Mouse (Mus musculus): Measurements from ENCODE around the gene Frmpd1. TPM values are rescaled to one million over a fixed set of nuclear protein-coding genes. Genes with fewer than 3 reads are reported as not detected.

Frmpd1 gene
- total RNA-seq, 2 experiments from 2014 or later, result 0.54 to 0.84 TPM

DNA sequence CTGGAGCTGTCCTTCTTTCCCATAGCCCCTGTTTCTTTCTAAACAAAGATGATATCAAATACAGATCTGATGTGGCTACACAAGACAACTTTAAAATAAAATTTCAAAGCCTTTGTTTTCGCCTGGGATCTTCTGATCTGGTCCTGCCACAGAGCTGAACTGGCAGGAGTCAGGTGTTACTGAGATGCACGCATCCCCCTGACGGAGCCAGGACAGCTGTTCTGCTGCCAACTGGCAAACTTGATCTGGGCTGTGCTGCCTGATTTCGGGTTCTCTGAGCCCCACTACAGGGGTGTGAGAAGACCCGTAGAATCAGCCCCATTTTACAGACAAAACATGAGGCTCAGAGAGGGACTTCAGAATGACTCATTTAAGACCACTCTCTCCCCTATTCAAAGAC lies 45.6 kb downstream of the Frmpd1 start:
- no peak for DNase-seq
- intact Hi-C loops (cut with DNase I), result no loop called here

DNA sequence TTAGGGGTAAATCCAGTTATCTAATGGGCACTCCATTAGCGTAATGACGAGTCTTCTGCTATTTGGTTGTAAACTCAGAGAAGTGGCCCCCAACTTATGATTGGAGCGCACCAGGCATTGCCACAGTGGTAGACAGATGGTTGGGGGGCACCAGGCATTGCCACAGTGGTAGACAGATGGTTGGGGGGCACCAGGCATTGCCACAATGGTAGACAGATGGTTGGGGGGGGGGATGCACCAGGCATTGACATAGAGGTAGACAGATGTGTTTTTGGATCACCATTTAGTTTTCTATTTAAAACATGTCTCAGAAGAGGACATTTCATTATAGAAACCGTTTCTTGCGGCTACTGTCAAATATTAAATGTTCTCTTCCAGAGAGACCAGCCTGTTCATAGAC lies 53.6 kb downstream of the Frmpd1 start:
- intact Hi-C loops (cut with DNase I), result no loop called here
- no peak for DNase-seq

DNA sequence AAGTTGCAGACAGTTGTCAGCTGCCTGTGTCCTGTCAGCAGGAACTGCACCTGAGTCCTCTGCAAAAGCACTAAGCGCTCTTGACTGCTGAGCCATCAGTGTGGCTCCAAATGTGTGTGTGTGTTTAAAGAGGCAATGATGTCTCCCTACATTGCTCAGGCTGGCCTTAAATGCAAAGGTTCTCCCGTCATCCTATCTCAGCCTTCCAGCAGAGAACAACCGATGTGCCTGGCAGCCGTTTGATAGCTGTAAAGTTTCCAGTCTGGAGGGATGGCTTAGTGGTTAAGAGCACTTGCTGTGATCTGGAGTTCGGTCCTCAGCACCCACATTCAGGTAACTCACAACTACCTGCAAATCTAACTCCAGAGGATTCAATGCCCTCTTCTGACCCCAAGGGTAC lies 56.7 kb downstream of the Frmpd1 start:
- no peak for DNase-seq
- intact Hi-C loops (cut with DNase I), result no loop called here

DNA sequence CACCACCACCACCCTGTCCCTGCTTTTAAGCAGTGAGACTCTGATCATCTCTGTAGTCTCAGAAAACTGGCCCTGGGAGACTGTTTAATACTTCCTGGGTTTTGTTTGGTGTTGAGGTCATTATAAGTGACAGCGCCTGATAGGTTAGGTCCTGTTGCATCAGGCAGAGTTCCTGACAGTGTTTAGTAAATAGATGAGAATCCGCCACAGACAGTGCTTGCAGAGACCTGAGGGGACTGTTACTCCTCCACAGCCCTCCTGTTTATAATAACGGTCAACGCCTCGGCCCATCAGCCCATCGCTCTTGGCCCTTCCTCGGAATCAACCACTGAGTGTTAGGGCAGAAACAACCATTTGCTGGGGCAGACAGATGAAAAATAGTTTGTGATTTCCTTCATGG lies 57.5 kb downstream of the Frmpd1 start:
- intact Hi-C loops (cut with DNase I), result no loop called here
- no peak for DNase-seq

DNA sequence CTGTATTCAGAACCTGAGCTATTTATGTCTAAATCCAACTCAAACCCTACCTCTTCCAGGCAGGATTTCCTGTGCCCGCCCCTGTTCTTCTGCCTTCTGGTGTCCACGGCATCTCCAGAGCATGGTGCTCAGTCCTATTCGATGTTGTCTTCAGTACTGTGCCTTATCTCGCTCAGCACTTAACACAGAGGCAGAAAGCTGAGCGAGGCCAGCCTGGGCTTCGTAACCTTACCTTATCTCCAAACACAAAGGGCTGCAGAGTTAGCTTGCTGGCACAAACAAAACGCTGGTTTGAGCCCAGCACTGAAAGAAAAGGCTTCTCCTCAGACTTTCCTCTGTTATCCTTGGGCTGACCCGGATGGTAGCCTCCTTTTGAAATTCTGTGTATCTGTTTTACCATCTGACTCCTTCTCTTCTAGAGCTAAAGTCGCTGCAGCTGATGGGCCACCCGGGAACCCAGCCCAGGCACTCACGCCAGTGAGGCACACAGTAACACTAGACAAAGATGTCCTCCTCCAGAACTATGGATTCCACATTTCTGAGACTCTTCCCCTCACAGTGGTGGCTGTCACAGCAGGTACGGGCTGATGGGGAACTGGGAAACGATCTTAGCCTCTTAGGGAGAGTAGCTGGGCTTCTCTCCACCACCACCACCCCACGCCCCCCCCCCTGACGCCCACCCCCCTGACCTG lies 58.7 kb downstream of the Frmpd1 start:
- DNase-seq, result no peak
- intact Hi-C loops (cut with DNase I), result no loop called here

DNA sequence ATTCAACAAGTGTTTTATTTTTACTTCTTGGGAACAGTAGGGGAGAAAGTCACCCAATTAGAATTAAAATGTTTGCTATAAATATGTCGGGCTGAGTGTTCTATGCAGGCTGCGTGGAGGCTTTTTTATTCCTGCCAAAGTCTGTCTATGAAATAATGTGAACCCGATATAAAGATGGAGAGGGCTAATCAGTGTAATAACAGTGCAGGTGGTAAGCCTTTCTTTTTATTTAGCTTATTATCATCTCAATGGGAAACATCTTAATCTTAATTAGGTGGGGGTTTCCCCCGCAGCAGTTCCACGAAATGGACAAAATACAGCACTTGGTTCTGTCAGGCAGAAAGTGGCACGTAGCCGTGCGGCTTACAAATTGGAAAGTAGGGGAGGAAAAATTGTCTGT lies 66.6 kb downstream of the Frmpd1 start:
- DNase-seq, result no peak
- intact Hi-C loops (cut with DNase I), result no loop called here

DNA sequence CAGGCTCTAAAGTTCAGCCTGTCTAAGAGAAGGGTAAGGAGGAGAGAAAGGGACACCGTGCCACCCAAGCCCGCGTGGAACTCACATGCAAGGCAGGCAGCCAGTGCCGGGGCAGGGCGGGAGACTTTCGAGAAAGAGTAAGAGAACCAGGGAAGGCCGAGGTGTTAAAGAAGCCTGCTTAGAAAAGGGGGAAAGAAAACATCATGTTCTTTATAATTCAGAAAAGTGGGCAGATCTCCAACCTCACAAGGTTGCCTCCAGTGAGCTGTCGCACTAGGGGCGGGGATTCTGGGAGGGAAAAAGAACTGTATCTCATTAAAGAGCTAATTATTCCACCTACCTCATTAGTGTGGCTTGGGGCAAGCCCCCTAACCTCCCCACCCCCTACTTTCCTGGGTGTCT lies 68.2 kb downstream of the Frmpd1 start:
- DNase-seq, result no peak
- intact Hi-C loops (cut with DNase I), result no loop called here

DNA sequence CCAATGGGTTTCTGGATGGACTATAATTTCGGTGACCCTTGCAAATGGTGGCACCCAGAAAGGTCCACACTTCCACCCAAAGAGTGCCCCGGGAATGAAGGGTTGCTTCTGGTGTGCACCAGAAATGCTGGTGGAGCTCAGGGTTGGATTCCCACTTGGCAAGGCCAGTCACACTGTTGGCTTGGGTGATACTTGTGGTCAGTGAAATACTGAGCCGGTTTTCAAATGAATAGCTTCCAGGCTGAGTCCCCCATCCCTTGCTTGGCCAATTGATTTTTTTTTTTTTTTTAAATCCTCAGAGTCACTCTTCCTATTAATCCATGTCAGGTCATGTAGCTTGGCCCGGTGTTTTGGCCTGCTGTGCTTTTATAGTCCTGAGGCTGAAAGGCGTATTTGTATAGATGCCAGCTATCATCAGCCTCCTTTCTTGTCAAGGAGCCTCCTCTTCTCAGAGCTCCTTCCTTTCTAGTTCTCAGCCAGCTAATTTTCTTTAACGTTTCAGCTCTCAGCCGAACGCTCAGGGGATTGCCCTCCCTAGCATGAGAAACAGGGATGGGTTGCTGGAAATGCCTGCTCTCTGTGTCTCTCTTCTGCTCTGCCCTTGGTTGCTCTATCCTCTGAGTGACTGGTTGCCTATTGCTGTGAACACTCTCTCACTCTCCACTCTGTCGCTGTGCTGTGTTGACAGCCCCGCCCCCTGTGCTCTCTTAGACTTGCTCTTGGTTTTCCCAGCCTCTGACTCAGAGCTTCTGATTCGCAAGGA lies 69.3 kb downstream of the Frmpd1 start:
- intact Hi-C loops (cut with DNase I), result no loop called here
- DNase-seq, result no peak

DNA sequence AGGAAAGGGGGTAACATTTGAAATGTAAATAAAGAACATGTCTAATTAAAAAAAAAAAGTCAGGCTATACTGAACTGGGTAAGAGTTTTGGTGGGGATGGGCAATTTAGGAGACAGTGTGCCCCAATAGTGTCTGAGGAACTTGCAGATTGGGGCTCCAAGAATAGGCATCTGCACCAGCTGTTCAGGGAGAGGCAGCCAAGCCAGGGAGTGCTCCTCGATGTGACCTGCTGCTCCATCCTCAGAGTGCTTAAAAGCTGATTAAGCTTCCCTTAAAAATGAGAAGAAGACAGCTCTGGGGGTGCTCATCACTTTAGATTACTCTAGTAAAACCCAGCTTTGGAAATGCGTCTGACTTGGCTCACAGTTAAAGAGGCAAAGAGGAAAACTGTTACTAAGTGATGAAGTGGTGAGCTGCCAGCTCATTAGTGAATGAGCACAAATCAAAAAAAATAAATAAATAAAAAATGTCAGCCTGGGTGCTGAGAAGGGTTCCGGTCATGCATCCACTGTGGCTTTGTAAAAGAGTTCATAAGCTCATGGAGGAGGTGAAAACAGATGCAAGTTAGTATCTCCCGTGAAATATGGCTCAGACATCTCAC lies 74.7 kb downstream of the Frmpd1 start:
- no peak for DNase-seq
- intact Hi-C loops (cut with DNase I), result no loop called here

DNA sequence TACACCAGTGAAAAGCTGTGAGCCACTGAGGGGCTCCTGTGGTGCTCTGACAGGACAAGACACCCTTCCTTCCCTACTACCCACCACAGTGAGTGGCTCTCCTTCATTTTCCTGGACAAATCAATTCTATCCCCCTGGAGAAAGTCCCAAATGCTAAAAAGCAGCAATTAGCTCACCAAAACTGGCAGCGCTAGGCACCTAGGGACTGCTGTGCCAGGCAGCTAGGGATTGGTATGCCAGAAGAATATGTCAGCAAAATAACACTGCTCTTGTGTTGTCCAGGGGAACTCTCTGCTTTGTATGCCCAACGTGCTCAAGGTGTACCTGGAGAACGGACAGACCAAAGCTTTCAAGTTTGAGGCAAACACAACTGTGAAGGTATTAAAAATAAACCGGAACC lies 76.9 kb downstream of the Frmpd1 start:
- intact Hi-C loops (cut with DNase I), result no loop called here
- no peak for DNase-seq

DNA sequence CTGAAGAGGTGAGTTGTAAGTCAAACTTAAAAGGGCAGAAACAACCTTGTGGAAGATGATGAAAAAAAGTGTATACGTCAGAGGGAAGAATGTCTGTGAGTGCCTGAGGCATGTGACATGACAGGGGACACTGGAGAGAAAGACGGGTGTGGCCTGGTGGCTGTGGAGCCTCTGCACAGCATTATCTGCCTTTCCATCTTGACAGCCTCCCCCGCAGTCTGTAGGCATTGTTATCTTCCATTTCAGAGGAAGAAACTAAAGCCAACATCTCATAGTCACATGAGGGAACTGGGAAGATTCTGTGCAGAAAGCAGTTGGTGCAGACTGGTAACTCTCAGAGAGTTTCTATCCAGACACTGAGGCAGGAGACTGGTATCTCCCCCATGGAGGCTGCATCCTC lies 83.2 kb downstream of the Frmpd1 start:
- intact Hi-C loops (cut with DNase I), result no loop called here
- no peak for DNase-seq

DNA sequence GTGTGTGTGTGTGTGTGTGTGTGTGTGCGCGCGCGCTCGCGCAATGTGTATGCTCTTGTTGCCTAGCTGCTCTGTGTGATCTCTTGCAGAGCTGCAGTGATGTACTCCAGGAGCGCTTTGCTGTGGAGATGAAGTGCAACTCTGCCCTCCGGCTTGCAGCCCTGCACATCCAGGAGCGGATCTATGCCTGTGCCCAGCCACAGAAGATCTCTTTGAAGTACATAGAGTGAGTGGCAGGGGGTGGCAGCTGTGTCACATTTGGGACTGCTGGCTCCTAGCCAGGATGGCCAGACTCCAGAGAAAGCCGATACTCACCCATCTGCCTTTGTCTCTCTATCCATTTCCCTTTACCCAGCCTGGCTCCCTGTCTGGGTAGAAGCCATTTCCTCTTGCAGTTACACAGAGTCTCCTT lies 86.4 kb downstream of the Frmpd1 start:
- intact Hi-C loops (cut with DNase I), result no loop called here
- DNase-seq, result peak in 1 of 2 experiments; percentile 12

DNA sequence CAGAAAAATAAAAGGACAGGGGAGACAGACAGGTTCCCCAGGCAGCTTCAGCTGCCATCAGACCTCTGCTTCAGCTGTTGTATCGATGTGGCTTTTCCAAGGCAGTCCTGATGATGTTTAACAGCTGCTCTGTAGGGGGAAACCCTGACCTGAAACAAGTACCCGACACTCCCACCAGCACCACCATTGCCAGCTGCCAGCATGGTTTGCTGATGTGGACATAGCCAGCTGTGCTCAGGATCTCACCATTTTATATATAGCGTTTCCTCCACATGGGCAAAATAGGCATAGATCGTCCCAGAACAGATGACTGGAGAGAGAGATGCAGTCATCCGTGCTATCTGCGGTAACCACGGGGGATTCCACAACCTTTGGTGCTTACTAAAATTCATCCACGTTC lies 91.1 kb downstream of the Frmpd1 start:
- no peak for DNase-seq
- intact Hi-C loops (cut with DNase I), result no loop called here

DNA sequence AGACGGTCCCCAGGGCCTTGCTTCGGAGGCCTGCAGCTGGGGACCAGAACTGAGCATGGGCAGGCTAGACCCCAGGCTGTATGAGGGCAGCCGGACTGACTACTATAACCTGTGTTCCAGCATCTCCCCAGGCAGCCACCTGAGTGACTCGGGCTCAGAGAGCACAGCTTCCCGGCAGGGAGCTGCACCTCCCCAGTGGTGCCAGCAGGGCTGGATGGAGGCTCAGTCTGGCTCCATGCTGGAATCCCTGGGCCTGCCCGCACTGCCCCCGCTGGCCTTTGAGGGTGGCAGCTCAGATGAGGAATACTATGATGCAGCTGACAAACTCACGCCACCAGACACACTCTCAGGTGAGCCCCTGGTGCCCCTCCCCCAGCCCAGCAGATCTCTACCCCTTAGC lies 94.6 kb downstream of the Frmpd1 start:
- intact Hi-C loops (cut with DNase I), result no loop called here

DNA sequence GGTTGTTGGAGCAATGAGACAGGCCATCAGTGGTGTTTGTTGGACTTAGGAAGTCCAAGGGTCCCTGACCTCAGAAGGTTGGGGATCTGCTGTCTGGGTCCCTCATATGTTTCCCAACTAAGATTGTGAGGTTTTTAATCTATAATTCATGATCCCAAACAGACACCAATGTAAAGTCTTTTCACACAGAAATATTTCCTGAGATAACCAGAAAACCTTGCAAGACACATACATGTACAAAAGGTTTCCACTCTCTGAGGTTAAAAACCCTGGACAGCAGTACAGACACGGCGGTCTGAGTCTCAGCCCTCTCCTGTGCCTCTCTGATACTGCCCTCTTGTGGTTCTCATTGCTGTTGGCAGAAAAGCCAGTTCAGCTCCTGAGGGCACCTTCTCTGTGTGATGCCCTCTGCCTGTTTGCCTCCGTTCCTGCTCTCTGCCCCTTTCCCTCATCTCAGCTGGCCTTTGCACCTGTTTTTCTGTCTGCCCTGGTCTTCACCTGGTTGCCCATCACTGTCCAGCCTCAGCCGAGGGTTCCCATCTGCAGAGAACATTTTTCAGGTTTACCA lies 95.4 kb downstream of the Frmpd1 start:
- intact Hi-C loops (cut with DNase I), result loop anchor here (1.0 to 2.0 kb wide), 2 partner anchors 183 to 265 kb away; no protein-coding TSS in a partner anchor
- peak in 1 of 2 experiments; percentile 19 for DNase-seq

More for the DNA sequence above, 94.6 kb downstream of the Frmpd1 start:
- DNase-seq, result no peak

DNA sequence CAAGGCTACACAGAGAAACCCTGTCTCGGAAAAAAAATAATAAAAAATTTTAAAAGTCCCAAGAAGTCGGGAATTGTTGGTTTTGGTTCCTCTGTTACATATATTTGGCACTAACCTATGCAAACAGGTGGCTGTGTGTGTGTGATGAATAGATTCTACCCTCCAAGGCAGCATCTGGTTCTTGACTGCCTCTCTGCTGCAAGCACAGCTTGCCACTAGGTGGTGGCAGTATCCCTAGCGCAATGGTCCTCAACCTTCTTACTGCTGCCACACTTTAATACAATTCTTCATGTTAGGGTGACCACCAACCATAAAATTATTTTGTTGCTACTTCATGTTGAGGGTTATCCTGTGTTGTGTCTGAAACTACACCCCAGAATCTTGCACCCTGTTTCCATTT lies 101.6 kb downstream of the Frmpd1 start:
- intact Hi-C loops (cut with DNase I), result no loop called here
- no peak for DNase-seq

DNA sequence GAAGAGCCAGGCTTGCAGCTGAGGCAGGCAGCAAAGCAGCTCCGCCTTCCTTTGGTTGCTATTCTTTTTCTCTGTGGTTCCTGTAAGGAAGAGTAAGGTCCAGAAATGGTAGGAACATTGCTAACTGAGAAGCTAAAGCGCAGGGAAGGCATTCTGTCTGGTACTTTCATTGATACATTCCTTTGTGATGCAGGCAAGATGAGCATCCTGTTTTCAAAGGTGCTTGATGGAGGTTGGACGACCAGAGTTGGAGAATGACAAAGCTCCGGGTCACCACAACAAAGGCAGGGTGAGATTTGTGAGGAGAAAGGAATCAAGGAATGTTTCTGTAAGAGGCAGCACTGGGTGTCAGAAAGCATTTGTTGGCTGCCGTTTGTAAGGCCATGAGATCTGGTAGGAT lies 103.2 kb downstream of the Frmpd1 start:
- DNase-seq, result no peak
- intact Hi-C loops (cut with DNase I), result no loop called here

DNA sequence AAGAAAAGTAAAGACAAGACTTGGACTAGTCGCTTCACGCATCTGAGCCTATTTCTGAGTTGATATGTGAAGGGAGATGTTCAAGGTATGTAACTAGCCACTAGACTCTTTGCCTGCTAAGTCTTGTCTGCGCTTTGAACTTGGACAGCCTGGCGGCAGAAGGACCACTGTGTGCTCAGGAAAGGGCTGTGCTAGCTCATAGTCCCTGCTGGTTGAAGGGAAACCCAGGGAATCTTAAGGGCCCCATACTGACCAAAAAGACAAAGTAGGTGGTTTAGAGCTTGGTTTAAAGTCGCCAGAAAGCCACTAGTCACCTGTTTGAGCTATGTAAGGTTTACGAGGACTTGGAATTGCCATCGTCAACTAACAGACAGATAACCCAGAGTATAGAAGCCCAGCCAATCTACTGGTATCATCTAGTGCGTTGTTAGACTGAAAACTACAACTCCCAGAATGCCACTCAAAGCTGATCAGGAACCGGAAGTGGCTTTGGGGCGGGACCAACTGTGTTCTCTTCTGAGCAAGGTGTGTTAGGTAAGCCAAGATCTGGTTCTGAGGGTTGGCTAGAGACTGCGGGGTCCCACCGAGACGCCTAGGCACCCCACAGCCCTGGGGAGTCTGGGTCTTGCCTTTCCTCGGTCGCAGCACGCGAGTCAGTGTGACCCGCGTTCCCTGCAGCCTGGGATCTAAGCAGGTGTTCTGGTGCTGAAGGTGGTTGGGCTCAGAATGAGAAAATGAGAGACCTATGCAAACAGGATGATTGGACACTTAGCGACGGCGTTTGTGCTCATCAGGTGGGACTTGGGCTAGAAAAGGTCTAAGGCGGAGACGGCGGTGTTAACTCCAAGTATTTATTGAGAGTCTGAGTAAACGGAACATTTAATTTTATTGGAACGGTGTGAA lies 112.2 kb downstream of the Frmpd1 start, which contains the start of gene Trmt10b:
Gene Trmt10b, plus strand, starts transcription at position 466 of the 903 bp plus-strand sequence.
- intact Hi-C loops (cut with DNase I), result no loop called here
- peak; percentile 36 to 43 for DNase-seq

DNA sequence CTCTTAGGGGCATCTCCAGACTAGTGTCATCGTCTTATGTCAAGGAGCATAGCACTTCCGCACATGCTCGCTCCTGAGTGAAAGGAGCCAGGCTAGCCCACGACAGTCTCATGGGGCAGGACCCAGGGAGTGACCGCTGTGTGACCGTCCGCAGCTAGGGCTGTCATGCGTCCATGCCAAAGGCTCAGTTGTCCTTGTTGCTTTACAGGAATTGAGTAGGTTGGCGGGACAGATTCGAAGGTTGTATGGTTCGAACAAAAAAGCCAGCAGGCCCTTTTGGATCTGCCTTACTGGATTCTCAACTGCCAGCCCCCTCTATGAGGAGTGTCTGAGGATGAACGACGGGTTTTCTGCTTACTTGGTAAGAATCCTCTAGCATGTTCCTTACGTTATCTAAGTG lies 120.9 kb downstream of the Frmpd1 start:
- no peak for DNase-seq
- intact Hi-C loops (cut with DNase I), result no loop called here

DNA sequence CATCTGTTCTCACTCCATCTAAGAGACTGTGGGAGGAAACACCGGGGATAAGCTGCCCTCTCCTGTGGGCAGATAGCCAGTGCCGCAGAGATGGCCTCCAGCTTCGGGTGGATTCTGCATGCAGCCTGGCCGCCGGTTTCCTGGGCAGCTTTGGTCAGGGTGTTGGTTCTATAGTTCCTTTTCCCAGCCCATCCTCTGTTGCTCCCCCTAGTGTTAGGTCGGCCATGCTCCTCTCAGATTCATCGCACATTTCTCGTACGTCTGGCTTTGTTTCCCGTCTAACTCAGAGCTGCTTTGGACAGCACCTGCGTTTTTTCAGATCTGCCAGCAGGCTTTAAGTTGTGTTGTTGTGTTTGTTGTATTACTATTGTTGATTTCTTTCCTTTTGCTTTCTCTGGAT lies 123.4 kb downstream of the Frmpd1 start:
- DNase-seq, result no peak
- intact Hi-C loops (cut with DNase I), result no loop called here

Measured in gastrocnemius, postnatal 36 days (tissue).